Mouse (Mus musculus): Measurements from ENCODE around the gene Tlcd2. TPM values are rescaled to one million over a fixed set of nuclear protein-coding genes. Genes with fewer than 3 reads are reported as not detected.
A peak's percentile ranks its signal among the peaks of the same experiment; 100 is the strongest.

The Tlcd2 gene
- total and polyA plus RNA-seq, 3 experiments: 0.40 to 0.81 TPM; not detected in 1

DNA sequence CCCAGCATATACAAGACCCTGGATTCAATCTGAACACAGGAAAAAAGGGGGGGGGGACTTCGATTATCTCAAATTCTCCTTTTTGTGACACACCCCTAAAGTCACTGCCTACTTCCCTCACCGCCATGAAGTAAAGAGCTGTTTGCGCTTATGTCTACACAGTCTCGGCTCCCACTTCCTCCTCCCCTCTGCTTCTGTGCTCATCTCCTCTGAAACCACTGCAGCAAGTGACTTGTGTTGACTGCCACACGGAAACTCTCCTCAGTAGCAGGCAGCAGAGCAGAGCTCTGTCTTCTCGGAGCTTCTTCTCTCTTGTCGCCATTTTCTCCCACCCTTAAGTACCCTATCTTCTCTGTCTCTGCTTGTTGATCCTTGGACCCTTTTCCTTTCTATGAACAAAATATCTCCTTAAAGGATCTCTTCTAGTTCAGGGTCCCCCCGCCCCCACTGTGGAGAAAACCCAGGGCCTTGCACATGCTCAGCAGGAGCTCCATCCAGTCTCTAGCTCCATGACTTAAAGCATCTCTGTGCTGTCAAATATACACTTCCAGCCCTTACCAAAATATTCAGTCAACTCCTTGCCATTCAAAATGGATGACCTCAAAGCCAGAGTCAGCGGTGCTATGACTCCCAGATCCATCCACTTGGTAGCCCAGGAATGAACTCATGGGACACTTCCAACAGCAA lies 32.4 kb upstream of the Tlcd2 start:
- Histone ChIP-seq H3K4me1 (ENCODE audit: control insufficient read depth in 1 of 2, insufficient read depth in 2 of 2) (peaks cover 4 to 16% of the 10 kb centered on the region in 2 experiments; a peak in 3 of 4 replicates), H3K9ac (ENCODE audit: insufficient read depth, low read depth) (peak overlapping the region; percentile 34), H3K9me3 (replicated peaks; ENCODE audit: low read length) (peaks cover 3% of the 10 kb centered on the region), H3K79me2 (replicated peaks; ENCODE audit: control insufficient read depth, extremely low read depth, insufficient read depth, poor library complexity, severe bottlenecking) (no peaks in the 10 kb centered on the region), H3K27ac (ENCODE audit: insufficient read depth, low read depth) (peak overlapping the region; percentile 12; the same call in 1 of the 2 replicates), H3K4me3 (replicated peaks in 1 of 3; ENCODE audit: low read depth in 2 of 3, low read length in 2 of 3, poor library complexity in 1 of 3) (no peak overlapping the region), H3K36me3 (replicated peaks in 1 of 2; ENCODE audit: control insufficient read depth in 1 of 2, insufficient read depth in 1 of 2, low read length in 1 of 2) (no peaks in the 10 kb centered on the region), H3K27me3 (replicated peaks) (no peaks in the 10 kb centered on the region), H3K4me2 (ENCODE audit: insufficient read depth, low read depth, poor library complexity, severe bottlenecking) (peak overlapping the region; percentile 25; the same call in 1 of the 2 replicates)
- DNase-seq (ENCODE audit: extremely low read depth): peak; percentile 65
- in situ Hi-C loops (cut with MboI; ENCODE audit: low pct_ligation_motif_present, low pct_unique_long_range_greater_than_20kb, low sequenced_read_pairs) (no loop called here), dilution Hi-C loops (cut with MboI; ENCODE audit: extremely low pct_ligation_motif_present, extremely low pct_unique_long_range_greater_than_20kb, low sequenced_read_pairs) (no loop called here)
- TF ChIP-seq HCFC1 (IDR thresholded peaks at IDR 0.05; ENCODE audit: low read depth, low read length): no peak
- TF ChIP-seq TCF12 (IDR thresholded peaks at IDR 0.05; ENCODE audit: low read depth, low read length): 0 out of 2 replicates have a peak, but pooled peaks have one; percentile 53
- TF ChIP-seq MXI1 (IDR thresholded peaks at IDR 0.05; ENCODE audit: low read depth, low read length): peak; percentile 70; the same call in 1 of the 2 replicates
- peak; percentile 40; the same call in 1 of the 2 replicates for TF ChIP-seq CHD2 (IDR thresholded peaks at IDR 0.05; ENCODE audit: low read length)
- TF ChIP-seq ETS1 (conservative IDR thresholded peaks at IDR 0.05; ENCODE audit: low read depth, low read length): no peak
- no peak for TF ChIP-seq ZKSCAN1 (IDR thresholded peaks at IDR 0.05; ENCODE audit: borderline replicate concordance, low read depth, low read length)
- TF ChIP-seq MAZ (IDR thresholded peaks at IDR 0.05; ENCODE audit: low read depth, low read length): no peak
- no peak for TF ChIP-seq ZC3H11A (IDR thresholded peaks at IDR 0.05; ENCODE audit: low read depth, low read length)
- 0 out of 2 replicates have a peak, but pooled peaks have one; percentile 30 for TF ChIP-seq MAX (IDR thresholded peaks at IDR 0.05; ENCODE audit: low read length)
- TF ChIP-seq TBP (conservative IDR thresholded peaks at IDR 0.05; ENCODE audit: low read depth, low read length): no peak; the same call in 1 of the 2 replicates
- TF ChIP-seq JUND (conservative IDR thresholded peaks at IDR 0.05; ENCODE audit: low read depth, low read length): no peak
- TF ChIP-seq NRF1 (IDR thresholded peaks at IDR 0.05; ENCODE audit: low read depth, low read length): peak; percentile 75
- TF ChIP-seq POLR2A (IDR thresholded peaks at IDR 0.05; ENCODE audit: low read depth, low read length): peak; percentile 69
- peak; percentile 68; the same call in 1 of the 2 replicates for TF ChIP-seq ELF1 (IDR thresholded peaks at IDR 0.05; ENCODE audit: low read depth, low read length)
- peak; percentile 75 for TF ChIP-seq IRF4 (IDR thresholded peaks at IDR 0.05; ENCODE audit: low read depth, low read length)
- no peak for TF ChIP-seq JUN (IDR thresholded peaks at IDR 0.05; ENCODE audit: insufficient read depth, low read depth, low read length)
- no peak for TF ChIP-seq EP300 (IDR thresholded peaks at IDR 0.05; ENCODE audit: low read length)

DNA sequence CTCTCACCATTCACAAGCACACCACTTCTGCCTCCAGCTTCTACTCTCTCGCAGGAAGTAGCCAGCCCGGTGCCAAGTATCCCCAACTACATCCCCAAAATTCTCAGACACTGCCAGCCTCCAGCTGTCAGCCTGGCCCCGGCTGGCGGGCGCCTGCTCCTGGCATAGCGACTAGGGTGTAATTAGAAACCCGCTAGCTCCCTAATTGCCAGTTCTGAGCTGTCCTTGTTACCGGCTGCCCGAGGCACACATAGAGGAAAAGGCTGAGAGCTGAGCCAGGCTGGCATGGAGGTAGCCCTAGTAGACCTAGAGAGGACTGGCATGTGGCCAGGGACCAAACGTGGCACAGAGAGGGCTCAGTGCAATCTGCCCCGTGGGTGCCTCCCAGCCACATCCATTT lies 30.2 kb upstream of the Tlcd2 start:
- DNase-seq (ENCODE audit: extremely low read depth): no peak
- no peak for TF ChIP-seq MAX (IDR thresholded peaks at IDR 0.05; ENCODE audit: low read length)
- no peak for TF ChIP-seq MXI1 (IDR thresholded peaks at IDR 0.05; ENCODE audit: low read depth, low read length)
- no peak for TF ChIP-seq RAD21 (IDR thresholded peaks at IDR 0.05; ENCODE audit: low read depth, low read length)
- TF ChIP-seq ZMIZ1 (IDR thresholded peaks at IDR 0.05; ENCODE audit: low read depth, low read length): no peak
- no peak for TF ChIP-seq POLR2AphosphoS2 (IDR thresholded peaks at IDR 0.05; ENCODE audit: low read depth, low read length)
- TF ChIP-seq ZC3H11A (IDR thresholded peaks at IDR 0.05; ENCODE audit: low read depth, low read length): no peak
- TF ChIP-seq ELF1 (IDR thresholded peaks at IDR 0.05; ENCODE audit: low read depth, low read length): no peak
- no peak for TF ChIP-seq CHD2 (IDR thresholded peaks at IDR 0.05; ENCODE audit: low read length)
- no peak for TF ChIP-seq NELFE (IDR thresholded peaks at IDR 0.05; ENCODE audit: low read depth, low read length)
- no peak for TF ChIP-seq E2F4 (IDR thresholded peaks at IDR 0.05; ENCODE audit: insufficient replicate concordance, low read depth, low read length)
- H3K9ac ChIP-seq (ENCODE audit: insufficient read depth, low read depth): no peak overlapping the region
- no peaks in the 10 kb centered on the region for H3K79me2 ChIP-seq (replicated peaks; ENCODE audit: control insufficient read depth, extremely low read depth, insufficient read depth, poor library complexity, severe bottlenecking)
- H3K9me3 ChIP-seq (replicated peaks; ENCODE audit: low read length): peaks cover 11% of the 10 kb centered on the region
- no peak overlapping the region for H3K4me2 ChIP-seq (ENCODE audit: insufficient read depth, low read depth, poor library complexity, severe bottlenecking)
- H3K36me3 ChIP-seq (replicated peaks in 1 of 2; ENCODE audit: control insufficient read depth in 1 of 2, insufficient read depth in 1 of 2, low read length in 1 of 2): peaks cover 0 to 1% of the 10 kb centered on the region in 2 experiments
- dilution Hi-C loops (cut with MboI; ENCODE audit: extremely low pct_ligation_motif_present, extremely low pct_unique_long_range_greater_than_20kb, low sequenced_read_pairs) (no loop called here), in situ Hi-C loops (cut with MboI; ENCODE audit: low pct_ligation_motif_present, low pct_unique_long_range_greater_than_20kb, low sequenced_read_pairs) (no loop called here)
- H3K27me3 ChIP-seq (replicated peaks): no peaks in the 10 kb centered on the region
- H3K4me1 ChIP-seq (ENCODE audit: control insufficient read depth in 1 of 2, insufficient read depth in 2 of 2): peaks cover 4 to 20% of the 10 kb centered on the region in 2 experiments; a peak in 3 of 4 replicates
- no peak overlapping the region for H3K27ac ChIP-seq (ENCODE audit: insufficient read depth, low read depth)
- no peak overlapping the region for H3K4me3 ChIP-seq (replicated peaks in 1 of 3; ENCODE audit: low read depth in 2 of 3, low read length in 2 of 3, poor library complexity in 1 of 3)
